Mouse (Mus musculus) cortical plate, adult 2 months (tissue): ENCODE measurements around the gene Kcnk6. TPM values are rescaled to one million over a fixed set of nuclear protein-coding genes. Genes with fewer than 3 reads are reported as not detected.

ENCODE experiments used
- H3K27ac ChIP-seq: fragments of 200-500 bp; 2 replicates; pipeline ENCODE4 v1.5.1; 2012; ENCODE audit warnings: low read length, control low read depth, inconsistent platforms; ENCODE audit not compliant: insufficient read depth
- H3K4me1 ChIP-seq: fragments of 200-500 bp; 2 replicates; pipeline ENCODE4 v1.6.1; 2011; ENCODE audit warnings: low read length; ENCODE audit not compliant: control insufficient read depth, insufficient read depth
- H3K4me3 ChIP-seq: fragments of 200-500 bp; 2 replicates; pipeline ENCODE4 v1.5.1; 2011; ENCODE audit warnings: mild to moderate bottlenecking, low read length, control low read depth; ENCODE audit not compliant: insufficient read depth
- CTCF ChIP-seq: fragments of 200-500 bp; IDR thresholded peaks from 2 replicates; pipeline ENCODE4 v1.5.1; 2011; ENCODE audit warnings: mild to moderate bottlenecking, control low read depth, low read length; ENCODE audit not compliant: insufficient read depth; ENCODE audit errors: extremely low read depth
- POLR2A ChIP-seq: fragments of 200-500 bp; IDR thresholded peaks from 2 replicates; pipeline ENCODE4 v1.6.1; 2011; ENCODE audit warnings: mild to moderate bottlenecking, low read length, control low read depth; ENCODE audit not compliant: insufficient read depth; ENCODE audit errors: extremely low read depth
- polyA plus RNA-seq: library from polyadenylated mRNA; depleted of rRNA; stranded (reverse); fragments of >200 nt; gene quantifications from 2 replicates; pipeline ENCODE4 v1.2.3, GENCODE M21; 2012; rRNA removed

Kcnk6 gene
- polyA plus RNA-seq: 3.1 and 3.8 TPM in 2 replicates

DNA sequence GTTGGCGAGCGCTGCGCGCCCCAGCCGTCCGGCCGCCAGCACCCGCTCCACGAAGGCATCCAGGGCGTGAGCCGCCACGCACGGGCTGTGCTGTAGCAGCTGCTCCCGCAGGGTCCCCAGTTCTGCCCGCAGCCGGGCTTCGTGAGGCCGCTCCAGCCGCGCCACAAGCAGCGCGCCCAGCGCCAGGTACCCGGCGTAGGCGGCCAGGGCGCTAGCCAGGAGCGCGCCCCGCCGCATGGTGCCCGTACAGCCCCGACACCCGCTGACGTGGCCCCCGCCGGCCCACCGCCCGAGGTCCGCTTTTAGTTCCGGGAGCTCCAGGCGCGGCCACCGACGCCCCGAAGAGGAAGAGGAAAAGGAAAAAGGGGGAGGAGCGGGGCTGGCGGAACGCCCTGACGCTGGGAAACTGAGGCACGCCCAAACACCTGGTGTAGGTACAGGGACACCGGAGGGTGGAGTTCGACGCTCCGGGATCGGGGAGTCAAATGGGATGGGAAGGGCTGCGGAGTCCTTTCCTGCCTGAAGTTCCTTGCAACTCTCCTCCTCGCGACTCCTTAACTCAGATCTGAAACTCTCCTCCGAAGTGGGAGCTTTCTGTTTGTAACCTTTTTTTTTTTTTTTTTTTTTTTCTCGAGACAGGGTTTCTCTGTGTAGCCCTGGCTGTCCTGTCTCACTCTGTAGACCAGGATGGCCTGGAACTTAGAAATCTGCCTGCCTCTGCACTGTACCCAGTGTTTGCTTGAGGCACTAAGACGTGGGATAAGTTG is at the start of gene Kcnk6:
Kcnk6 (minus strand) TSS at position 269 of the 767 bp plus-strand sequence.
- TF ChIP-seq CTCF (no peak), POLR2A (no peak)
- H3K27ac ChIP-seq: peak within 1 kb of the TSS; percentile 43; the same call in 1 of the 2 replicates
- H3K4me1 ChIP-seq: no peaks in the 10 kb centered on the region
- H3K4me3 ChIP-seq: peak within 1 kb of the TSS; percentile 40

DNA sequence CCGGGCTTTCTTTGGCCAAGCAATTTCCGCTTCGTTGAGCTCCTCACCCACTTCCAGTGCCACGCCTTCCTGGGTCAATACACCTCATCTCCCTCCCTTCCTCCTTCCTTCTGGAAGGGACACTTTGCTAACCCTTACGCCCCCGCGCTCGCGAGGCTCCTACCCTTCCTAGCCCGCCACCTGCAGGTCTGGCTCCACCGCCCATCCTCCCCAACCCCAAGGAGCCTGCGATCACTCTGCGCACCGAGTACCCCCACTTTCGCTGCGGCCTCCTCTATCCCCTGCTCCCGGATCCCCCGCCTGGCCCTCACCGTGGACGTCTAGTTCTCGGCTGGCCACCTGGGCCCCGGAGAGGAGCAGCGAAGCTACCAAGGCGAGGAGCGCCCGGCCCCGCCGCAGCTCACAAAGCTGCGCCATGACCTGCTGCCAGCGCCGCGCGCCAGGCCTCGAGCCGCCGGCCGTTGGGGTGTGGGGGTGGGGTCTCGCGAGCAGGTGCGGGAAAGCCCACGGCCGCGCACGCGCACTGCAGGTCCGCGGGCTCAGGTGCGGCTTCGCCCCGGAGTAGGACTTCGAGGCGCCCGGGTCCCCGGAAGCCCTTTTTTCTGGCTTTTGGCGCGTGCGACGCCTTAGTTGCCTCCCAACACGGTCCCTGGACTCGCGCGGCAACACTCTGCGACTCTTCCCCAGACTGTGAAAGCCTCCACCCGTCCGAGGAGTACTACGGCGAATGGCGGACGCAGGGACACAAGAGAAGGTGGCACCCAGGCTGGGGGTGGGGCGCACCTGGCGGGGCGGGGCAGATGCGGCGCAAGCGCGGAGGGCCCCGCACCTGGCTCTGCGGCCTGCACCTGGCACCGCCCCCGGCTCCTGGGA is 49.1 kb upstream of the Kcnk6 start, which contains the start of gene Spint2:
Spint2 (minus strand) TSS at position 712 of the 873 bp plus-strand sequence.
- no peak for TF ChIP-seq POLR2A
- no peak for TF ChIP-seq CTCF
- Histone ChIP-seq H3K4me1 (peaks cover 2% of the 10 kb centered on the region; the same call in 1 of the 2 replicates), H3K4me3 (peak within 1 kb of the TSS; percentile 51), H3K27ac (no peak within 1 kb of the TSS)

DNA sequence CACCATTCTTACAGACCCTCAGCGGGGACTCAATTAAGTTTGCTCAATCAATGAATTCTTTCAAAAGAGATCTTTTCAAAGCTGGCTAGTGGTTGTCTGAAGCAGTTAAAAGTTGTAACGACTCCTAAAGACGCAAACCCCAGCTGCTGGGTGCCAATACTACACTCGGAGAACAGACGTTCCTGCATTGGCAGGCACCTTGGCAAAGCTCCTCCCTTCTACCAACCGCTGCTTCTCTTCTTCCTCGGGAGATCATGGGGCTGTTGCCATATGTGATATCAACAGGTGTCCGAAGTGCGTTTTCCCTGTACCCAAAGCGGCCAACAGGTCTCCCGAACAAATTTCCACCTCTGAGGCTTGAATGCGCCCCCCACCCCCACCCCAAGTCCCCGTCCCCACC is 48.5 kb upstream of the Kcnk6 start:
- TF ChIP-seq CTCF (no peak), POLR2A (no peak)
- Histone ChIP-seq H3K27ac (no peak overlapping the region), H3K4me3 (peak overlapping the region; percentile 51; the same call in 1 of the 2 replicates), H3K4me1 (peaks cover 2% of the 10 kb centered on the region; the same call in 1 of the 2 replicates)

DNA sequence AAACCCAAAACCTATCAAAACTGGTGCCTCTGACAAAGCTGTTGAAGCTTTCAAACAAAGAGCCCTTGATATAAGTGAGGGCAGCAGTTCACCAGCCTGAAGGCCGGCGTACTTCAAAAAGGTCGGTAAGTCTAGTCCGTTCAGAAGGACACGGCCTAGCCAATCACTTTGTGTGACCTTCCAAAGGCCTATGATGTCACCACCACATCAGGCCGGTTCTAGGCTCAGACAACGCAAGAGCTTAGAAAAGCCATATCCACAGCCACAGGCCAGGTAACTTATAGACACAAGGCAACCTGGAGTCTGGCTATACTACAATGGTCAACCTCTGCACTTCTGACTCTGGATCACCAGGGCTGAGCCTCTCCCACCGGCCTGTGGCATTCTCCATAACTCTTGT is 47.6 kb upstream of the Kcnk6 start:
- no peak overlapping the region for H3K27ac ChIP-seq
- TF ChIP-seq POLR2A: no peak
- TF ChIP-seq CTCF: no peak
- no peak overlapping the region for H3K4me3 ChIP-seq
- H3K4me1 ChIP-seq: peaks cover 2% of the 10 kb centered on the region; the same call in 1 of the 2 replicates

DNA sequence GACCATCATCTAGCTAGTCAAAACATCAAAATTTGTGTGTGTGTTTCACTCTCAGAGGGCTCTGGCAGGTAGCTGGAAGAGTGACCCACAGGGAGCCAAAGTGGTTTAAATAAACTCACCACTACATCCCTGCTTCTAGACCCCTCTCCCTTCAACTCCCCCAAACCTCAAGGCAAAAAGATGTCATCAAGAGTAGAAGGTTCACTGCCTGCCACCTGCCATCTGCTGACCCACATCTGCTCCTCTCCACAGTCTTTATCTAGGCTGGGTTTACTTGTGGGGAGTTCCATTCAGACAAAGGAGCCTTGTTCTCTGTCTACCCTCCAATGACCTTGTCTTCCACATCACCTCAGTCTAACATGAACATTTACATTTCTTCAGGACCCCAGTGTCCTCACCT is 46.9 kb upstream of the Kcnk6 start:
- H3K27ac ChIP-seq: no peak overlapping the region
- TF ChIP-seq POLR2A: no peak
- no peak for TF ChIP-seq CTCF

DNA sequence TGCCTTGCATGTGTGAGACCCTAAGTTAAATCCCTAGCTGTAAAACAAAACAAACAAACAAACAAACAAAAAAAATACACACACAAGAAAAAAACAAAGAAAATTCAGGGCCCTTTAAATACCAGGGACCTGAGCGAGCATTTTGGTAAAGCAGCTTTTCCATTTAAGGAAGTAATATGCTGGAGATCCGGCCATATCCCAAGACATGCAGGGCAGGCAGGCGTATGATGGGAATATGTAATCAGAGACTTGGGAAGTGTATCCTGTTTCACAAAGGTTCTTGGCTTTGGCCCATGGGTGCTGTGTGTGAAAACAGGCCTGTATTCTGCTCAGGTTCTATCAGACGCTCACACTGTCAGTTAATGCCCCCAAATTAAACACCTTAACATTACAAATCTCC is 45.2 kb upstream of the Kcnk6 start:
- no peak overlapping the region for H3K4me3 ChIP-seq
- peaks cover 2% of the 10 kb centered on the region; the same call in 1 of the 2 replicates for H3K4me1 ChIP-seq
- TF ChIP-seq POLR2A: no peak
- no peak for TF ChIP-seq CTCF
- no peak overlapping the region for H3K27ac ChIP-seq

More for the DNA sequence above, 46.9 kb upstream of the Kcnk6 start:
- Histone ChIP-seq H3K4me1 (peaks cover 2% of the 10 kb centered on the region; the same call in 1 of the 2 replicates), H3K4me3 (no peak overlapping the region)

DNA sequence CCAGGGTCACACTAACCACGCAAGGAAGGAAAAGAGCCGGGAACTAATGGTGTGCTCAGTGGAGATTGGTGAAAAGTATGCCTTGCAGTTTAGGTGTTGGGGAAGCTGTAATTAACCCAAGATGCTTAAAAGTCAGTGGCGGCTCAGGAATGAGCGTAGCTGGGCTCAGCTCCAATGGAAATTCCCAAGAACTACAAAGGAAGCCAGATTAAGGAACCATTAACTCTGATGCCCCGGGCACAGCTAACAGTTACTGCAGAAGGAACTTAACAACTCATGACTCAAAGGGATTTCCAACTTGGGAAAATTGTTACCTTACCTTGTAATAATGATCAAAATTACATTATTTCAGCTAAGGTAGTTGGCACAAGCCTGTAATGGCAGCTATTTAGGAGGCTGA is 44.4 kb upstream of the Kcnk6 start:
- H3K4me1 ChIP-seq: peaks cover 1% of the 10 kb centered on the region; the same call in 1 of the 2 replicates
- no peak overlapping the region for H3K4me3 ChIP-seq
- no peak overlapping the region for H3K27ac ChIP-seq
- TF ChIP-seq POLR2A (no peak), CTCF (no peak)

DNA sequence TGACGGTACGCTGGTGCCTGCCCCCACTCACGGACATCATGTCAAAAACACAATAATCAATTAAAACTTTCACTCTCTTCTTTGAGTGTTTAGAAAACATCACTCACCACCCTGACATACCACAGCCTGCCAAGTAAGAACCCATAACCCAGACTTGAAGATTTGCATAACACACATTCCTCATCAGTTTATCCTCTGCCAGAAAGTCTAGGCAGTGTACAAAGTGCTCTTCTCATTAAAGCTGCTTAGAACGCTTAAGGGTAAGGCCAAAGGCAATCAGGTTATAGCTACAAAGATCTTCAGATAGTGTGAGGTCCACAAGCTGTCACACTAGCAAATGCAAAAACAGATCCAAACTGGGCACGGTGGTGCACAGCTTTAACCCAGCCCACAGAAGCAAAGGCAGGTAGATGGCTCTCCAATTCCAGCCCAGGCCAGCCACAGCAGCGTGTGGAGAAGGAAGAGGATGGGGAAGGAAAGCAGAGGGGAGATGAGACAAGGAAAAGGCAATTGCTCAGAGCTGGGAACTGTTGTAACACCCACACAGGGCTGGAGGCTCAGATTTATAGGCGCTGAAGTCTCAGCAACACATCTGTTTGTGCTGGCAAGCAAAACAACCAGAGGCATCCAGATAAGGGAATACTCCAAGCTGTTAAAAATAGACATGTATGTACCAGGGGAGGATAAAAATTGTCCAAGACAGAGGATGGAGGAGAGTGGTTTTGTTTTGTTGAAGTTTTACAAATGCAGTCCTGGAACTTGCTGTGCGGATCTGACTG is 39.6 kb upstream of the Kcnk6 start:
- Histone ChIP-seq H3K27ac (no peak overlapping the region), H3K4me3 (no peak overlapping the region), H3K4me1 (peaks cover 1% of the 10 kb centered on the region; the same call in 1 of the 2 replicates)
- TF ChIP-seq CTCF (no peak), POLR2A (no peak)

DNA sequence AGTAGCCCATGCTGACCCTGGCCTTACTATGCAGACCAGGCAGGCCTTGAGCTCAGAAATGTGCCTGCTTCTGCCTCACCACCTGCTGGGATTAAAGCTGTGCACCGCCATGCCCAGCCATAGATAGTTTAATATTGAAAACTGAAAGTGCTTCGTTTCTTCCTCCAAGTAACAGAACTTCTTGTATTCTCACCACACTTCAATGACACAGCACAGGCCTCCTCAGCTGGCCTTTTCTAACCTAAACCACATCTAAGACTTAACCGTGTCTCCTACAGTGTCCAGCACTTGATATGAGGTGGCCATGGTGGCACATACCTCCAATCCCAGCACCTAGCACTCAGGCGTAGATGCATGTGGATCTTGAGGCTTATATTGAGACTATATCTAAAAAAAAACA is 38.1 kb upstream of the Kcnk6 start:
- Histone ChIP-seq H3K4me3 (no peak overlapping the region), H3K27ac (no peak overlapping the region), H3K4me1 (peaks cover 1% of the 10 kb centered on the region; the same call in 1 of the 2 replicates)
- TF ChIP-seq CTCF (no peak), POLR2A (no peak)
